Mouse (Mus musculus): Measurements from ENCODE around the gene Zfp637. TPM values are rescaled to one million over a fixed set of nuclear protein-coding genes. Genes with fewer than 3 reads are reported as not detected.
"Not testable (repeated sequence)": the region's sequence is repeated elsewhere in the genome, so short reads cannot be mapped to it uniquely, and the experiment has no call there.

The Zfp637 gene
- total RNA-seq (2014; fragmentation: Nextera tagmentation) (24.8 and 34.6 TPM in 2 replicates), total RNA-seq (2017) (21.2 and 25.3 TPM in 2 replicates)

DNA sequence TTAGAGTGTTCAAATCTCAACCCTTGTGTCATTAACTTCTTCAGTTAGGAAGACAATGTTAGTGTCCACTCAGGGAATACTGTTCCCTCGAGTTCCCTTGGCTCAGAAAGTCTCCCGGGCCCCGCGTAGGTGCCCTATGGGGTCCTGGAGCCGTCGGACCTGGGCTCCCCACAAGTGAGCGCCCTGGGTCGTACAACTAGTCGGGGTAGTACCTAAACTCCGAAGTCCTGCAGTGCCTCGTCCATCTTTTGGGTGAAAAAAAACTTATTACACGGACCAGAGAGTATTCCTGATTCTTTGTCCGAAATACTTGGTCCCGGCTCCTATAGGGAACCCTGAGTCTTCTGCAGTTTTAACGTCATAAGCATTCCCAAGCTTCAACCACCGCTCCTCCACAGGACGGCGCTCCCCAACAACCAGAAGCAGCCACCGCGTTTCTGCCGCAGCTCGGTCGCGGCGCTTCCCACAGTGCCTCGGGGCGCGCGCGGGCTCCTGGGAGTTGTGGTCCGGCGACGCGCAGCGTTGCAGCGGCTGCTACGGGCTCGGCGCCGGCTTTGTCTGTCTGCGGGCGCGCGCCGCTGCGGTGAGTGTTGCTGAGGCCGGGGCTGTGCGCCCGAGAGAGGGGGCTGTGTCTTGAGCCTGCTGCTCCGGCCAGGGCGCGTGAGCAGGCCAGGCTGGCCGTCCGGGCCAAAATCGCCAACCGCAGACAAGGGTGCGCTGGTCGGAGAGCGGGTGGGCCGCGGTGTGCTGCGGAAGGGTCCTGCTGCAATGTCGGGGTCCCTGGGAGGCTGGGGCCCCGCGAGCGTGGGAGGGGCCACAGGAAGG lies at the start of gene Zfp637:
Gene Zfp637 (plus strand): TSS at position 495 of the 825 bp plus-strand sequence.
- ATAC-seq (replicated peaks; ENCODE audit: poor library complexity, severe bottlenecking): peak; percentile 96

DNA sequence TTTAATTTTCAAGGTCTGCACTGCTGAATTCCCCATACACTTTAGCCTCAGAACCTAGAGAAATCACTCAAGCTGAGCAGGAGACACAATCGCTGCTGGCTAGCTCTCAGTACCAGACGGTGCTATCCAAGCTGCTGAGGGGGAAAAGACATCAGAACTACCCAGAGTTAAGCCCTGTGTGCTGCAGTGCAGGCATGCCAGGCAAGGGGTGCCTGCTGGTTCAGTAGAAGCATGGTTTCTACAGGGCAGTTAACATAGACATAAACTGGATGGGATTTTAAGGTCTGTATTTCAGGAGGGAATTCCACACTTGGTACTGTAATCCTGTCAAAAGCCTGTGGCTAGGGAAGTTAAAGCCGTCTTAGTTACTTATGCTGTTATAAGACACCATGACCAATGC lies 45.7 kb upstream of the Zfp637 start:
- no peak for ATAC-seq (replicated peaks; ENCODE audit: poor library complexity, severe bottlenecking)

DNA sequence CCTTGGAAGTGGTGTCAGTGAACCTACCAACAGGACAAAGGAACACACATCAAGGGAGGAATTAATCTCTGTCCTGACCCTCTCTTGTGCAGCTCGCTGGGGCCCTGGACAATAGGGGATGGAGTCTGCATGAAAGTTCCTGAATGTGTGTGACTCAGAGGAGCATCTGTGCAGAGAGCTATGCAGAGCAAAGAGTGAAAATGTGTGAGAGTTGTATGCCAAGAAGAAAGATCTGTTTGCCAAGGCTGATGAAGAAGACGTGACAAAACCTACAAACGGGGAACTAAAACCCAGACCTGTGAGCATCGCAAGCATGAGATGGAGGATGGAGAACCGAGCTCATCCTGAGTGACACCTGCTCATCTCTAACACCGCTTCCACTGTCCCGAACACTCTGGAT lies 40.2 kb upstream of the Zfp637 start:
- no peak for ATAC-seq (replicated peaks; ENCODE audit: poor library complexity, severe bottlenecking)

DNA sequence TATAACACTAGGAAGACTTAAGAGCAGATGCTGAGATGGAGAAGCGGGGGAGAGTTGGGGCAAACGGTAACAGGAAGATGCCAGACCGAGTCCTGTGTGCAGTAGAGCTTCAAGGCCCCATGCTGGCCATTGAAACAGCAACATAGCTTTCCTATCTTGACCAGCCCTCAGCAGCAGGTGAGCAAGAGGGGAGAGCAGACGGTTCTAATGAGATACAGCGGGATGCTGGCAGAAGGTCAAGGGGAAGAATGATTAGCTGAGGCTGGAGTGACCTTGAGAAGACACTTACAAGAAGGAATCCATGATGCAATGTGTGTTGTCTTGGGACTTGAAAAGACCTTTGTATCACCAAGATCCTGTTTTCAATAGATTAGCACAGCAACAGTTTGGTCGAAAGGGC lies 39.2 kb upstream of the Zfp637 start:
- ATAC-seq (replicated peaks; ENCODE audit: poor library complexity, severe bottlenecking): no peak

DNA sequence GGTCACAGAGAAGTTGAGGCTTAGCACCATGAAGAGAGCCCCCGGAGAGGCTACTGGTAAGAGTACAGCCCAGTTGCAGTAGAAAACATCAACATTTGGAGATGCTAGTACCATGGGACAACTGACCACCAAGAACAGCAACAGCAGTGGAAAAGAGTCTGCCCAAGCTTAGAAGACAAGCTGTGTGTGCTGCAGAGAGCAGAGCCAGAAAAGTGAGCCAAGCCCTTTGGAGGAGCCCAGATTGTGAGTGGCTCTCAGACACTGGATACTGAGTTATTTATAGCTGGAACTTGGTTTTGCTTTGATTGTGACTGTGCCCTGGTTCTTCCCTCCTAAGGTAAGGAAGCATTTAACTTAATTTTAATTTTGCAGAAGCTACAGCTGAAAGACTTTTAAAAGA lies 33.2 kb upstream of the Zfp637 start:
- ATAC-seq (replicated peaks; ENCODE audit: poor library complexity, severe bottlenecking): no peak

DNA sequence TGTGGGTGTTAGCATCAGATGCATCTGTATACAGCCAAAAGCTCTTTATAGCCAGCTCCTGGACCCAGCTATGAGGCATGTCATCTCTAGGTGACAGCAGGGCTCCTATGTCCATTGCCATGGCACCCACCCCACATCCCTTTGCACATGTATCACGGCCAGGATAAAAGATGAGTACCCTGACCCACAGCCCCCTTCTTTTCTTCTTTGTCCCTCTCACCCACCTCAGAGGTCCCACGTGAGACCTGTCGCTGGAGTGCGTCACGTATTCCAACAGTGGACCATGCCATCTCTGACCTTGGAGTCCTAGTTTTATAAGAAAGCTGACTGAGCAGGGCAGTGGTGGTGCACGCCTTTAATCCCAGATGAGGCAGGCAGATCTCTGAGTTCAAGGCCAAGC lies 31.2 kb upstream of the Zfp637 start:
- ATAC-seq (replicated peaks; ENCODE audit: poor library complexity, severe bottlenecking): no peak

DNA sequence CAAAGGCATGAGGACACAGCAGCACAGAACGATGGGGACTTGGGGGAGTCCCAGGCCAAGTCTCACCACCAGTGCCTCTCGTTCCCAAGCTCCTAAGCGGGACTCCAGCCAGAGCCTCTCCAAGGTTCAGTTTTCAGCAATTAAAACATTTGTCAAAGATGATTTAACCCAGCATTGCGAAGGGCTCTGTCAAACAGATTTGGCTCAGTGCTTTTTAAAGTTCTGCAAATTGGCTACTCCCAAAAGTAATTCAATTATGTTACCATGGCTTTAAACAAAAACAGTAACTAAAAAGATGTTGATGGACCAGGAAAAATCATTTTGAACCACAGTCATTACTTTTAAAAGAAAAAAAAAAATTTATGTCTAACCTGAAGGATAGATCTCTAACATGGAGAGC lies 30.3 kb upstream of the Zfp637 start:
- ATAC-seq (replicated peaks; ENCODE audit: poor library complexity, severe bottlenecking): no peak

DNA sequence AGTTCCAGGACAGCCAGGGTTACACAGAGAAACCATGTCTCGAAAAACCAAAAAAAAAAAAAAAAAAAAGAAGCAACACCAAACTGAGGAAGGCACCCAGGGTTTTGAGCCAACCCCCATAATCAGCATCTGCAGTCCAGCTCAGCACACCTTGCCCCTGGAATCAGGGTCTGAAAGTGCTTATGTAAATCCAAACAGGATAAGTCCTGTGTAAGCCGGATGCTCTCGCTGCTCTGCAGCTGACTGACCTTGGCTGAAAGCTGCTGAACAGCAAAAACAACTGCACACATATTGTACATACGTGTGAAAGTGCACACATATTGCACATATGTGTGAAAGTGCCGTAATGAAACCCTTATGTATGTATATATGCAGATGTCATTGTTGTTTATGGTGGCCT lies 29.7 kb upstream of the Zfp637 start:
- no peak for ATAC-seq (replicated peaks; ENCODE audit: poor library complexity, severe bottlenecking)

DNA sequence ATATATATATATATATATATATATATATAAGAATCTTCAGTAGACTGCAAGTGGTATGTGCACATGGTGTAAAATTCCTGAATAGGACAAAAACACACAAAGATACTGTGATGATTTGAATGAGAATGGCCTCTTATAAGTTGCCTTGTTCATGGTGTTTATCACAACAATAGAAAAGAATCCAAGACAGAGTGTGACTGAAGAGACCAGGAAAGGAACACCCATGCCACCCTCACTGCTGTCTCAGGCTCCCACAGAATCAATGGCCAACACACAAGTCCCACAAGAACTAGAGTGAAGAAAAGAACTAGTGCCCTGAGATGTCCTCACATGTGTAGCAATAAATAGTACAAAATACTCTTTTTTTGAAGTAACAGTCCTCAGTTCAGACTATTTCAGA lies 26.3 kb upstream of the Zfp637 start:
- no peak for ATAC-seq (replicated peaks; ENCODE audit: poor library complexity, severe bottlenecking)

DNA sequence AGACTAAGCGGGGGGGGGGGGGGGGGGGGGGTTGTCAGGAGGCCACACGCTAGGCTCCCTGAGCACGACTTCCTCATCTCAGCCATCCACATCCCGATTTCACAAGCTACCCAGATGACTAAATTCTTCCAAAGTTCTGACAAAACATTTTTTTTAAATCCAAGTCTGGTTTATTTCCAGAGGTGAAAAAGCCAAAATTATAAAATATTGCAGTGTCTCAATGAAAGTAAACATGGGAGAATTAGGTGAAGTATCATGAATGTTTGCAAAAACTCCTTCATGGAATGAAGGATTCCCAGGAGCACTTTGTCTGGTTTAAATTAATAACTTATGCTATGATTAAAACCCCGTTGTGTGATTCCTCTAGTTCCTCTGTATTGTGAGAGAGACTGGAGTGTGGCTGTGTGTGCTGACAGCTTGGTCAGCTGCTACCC lies 23.9 kb upstream of the Zfp637 start:
- ATAC-seq (replicated peaks; ENCODE audit: poor library complexity, severe bottlenecking): peak; percentile 78

DNA sequence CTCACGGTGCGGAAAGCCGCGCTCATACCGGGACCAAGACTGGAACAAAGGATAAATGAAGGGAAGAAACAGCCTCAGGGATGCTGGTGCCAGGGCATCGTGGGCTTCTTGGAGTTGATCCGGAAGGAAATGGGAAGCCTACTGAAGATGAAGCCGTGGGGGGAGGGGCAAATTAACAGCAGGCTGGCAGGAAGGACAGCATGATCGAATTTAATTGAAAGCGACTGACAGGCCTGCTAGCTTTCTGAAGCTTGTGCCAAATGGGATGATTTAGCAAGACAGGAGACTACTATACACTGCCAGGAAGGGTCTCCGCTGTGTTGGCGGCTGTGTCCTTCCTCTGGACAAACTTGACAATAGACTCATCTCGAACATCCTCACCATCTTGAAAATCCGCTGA lies 20.7 kb upstream of the Zfp637 start:
- ATAC-seq (replicated peaks; ENCODE audit: poor library complexity, severe bottlenecking): no peak

DNA sequence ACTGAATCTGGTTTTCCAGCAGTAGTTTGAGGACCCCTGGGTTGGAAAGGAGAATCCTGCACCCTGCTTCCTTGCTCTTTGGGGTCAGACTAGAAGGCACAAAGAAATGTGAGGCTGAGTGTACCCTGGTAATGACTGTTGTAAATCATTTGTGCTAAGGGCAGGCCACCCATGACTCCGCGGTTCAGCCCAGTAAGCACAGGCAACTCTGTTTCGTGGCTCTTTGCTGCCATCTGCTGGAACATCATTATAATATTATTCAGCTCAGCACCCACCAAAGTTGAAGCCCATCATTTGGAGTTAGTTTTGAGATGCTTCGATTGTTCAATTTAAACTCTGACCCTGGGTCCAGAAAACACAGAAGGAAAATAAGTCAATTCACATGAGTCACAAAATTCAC lies 15.6 kb upstream of the Zfp637 start:
- peak; percentile 86 for ATAC-seq (replicated peaks; ENCODE audit: poor library complexity, severe bottlenecking)

DNA sequence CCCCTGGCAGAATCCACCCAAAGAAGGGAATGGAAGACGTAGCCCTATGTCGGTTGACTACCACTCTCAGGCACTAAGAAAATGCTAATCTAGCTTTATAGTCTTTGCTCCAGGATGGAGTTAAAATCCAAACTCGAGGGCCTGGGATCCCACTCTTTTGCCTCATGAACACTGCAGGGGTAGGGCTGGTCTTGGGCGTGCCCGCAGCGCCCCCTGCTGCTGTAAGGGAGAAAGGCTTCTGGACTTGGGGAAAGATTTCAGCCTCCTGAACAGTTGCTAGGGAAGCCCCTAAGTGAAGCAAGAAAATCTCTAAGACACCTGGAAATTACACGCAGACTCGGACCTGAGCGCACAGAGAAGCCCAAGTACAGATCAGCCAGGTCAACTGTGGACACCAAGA lies 12.7 kb upstream of the Zfp637 start:
- peak; percentile 80 for ATAC-seq (replicated peaks; ENCODE audit: poor library complexity, severe bottlenecking)

DNA sequence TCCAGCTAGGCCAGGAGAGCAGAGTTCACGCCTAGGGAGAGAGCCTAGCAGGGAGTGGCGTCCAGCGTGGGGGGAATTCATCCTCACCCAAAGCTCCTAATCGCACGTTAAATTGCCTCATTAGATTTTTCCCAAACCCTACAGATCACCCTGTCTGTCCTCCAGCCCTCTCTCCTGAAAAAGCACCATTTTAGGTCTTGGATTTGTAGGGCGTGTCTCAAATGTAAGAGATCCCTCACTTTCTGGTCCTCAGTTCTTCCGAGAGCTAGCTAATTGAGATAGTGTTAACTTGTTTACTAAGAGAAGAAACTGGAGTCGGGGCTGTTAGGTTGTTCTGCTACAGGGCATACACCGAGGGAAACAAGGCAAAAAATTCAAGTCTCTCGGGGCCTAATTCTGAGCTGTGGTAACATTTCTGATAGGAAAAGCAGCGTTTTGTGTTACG lies 553 bp downstream of the Zfp637 start:
- 0 out of 2 replicates have a peak, but pooled peaks have one; percentile 8 for ATAC-seq (replicated peaks; ENCODE audit: poor library complexity, severe bottlenecking)

DNA sequence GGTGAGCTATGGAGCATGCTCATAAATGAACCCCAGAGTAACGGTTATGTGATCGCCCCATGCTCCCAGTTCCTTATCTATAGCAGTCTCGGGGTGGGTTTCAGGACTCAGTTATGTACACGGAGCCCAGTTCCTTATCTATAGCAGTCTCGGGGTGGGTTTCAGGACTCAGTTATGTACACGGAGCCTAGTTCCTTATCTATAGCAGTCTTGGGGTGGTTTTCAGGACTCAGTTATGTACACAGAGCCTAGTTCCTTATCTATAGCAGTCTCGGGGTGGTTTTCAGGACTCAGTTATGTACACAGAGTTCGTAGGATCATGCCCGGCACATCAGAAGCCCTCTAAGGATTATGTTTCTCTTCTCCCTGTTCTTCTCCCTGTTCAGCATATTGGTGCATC lies 3.6 kb downstream of the Zfp637 start:
- ATAC-seq (replicated peaks; ENCODE audit: poor library complexity, severe bottlenecking): no peak

DNA sequence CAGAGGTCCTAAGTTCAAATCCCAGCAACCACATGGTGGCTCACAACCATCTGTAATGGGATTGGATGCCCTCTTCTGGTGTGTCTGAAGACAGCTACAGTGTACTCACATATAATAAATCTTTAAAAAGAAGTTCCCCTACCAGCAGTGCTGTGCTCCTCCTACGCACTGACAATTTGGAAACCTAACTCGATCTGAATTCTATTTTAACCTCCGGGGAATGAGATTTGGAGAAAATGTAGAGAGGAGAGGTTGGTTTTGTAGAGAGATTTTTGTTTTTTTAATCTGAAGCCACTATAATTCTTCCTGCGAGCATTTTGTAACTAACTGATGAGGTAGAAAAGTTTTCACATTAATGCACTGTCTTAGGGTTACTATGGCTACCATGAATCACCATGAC lies 5.7 kb downstream of the Zfp637 start:
- not testable (repeated sequence) for ATAC-seq (replicated peaks; ENCODE audit: poor library complexity, severe bottlenecking)

DNA sequence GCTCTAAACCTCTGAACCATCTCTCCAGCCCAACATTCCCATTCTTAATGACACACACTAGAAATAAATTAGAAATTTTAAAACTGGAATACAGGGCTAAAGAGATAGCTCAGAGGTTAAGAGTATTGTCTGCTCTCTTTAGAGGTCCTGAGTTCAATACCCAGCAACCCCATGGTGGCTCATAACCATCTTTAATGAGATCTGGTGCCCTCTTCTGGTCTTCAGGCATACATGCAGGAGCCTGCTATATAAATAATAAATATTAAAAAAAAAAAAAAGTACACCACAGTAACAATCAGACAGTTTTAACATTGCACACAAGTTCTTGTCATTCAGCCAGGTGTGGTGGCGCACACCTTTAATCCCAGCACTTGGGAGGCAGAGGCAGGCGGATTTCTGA lies 6.8 kb downstream of the Zfp637 start:
- no peak for ATAC-seq (replicated peaks; ENCODE audit: poor library complexity, severe bottlenecking)

DNA sequence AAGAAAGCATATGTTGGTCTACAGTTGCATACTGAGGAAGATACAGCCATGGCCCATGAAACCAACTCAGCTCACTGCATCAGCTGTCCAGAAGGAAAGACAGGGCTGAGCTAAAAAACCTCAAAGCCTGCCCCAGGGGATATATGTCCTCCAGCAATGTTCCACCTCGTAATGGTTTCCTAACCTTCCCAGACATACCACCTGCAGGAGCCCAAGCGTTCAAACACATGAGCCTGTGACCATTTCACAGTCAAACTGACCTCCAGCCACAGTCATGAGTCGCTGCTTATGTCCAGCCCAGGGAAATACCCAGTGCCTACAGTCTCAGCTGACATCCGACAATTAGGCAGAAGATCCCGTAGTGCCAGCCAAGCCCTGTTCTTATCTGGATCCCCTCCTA lies 7.6 kb downstream of the Zfp637 start:
- no peak for ATAC-seq (replicated peaks; ENCODE audit: poor library complexity, severe bottlenecking)

DNA sequence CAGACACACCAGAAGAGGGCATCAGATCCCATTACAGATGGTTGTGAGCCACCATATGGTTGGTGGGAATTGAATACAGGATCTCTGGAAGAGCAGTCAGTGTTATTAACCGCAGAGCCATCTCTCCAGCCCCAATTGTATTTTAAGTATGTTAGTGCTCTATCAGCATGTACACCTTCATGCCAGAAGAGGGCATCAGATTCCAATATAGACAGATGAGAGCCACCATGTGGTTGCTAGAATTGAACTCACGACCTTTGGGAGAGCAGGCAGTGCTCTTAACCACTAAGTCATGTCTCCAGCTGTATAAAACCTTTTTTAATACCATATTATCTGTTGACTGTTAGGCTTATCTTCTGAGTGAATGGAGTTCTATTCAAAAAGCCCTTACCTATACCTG lies 10.8 kb downstream of the Zfp637 start:
- ATAC-seq (replicated peaks; ENCODE audit: poor library complexity, severe bottlenecking): peak; percentile 53; the same call in 1 of the 2 replicates

DNA sequence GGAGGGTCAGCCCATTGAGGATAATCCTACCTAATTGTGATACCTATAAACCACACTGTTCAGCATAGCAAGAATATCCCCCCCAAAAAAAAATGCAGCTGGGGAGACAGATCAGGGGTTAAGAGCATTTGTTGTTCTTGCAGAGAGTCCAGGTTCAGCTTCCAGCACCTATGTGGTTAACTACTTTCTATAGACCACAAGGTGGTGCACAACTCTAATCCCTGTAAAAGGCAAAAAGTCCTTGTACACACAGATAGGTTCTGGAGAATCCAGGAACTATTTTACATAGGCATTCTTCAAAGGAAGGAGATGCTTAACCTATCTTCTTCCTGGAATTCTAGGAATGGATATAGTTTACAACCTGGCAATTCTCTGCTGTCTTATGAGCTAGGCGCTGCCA lies 17.0 kb downstream of the Zfp637 start:
- no peak for ATAC-seq (replicated peaks; ENCODE audit: poor library complexity, severe bottlenecking)

DNA sequence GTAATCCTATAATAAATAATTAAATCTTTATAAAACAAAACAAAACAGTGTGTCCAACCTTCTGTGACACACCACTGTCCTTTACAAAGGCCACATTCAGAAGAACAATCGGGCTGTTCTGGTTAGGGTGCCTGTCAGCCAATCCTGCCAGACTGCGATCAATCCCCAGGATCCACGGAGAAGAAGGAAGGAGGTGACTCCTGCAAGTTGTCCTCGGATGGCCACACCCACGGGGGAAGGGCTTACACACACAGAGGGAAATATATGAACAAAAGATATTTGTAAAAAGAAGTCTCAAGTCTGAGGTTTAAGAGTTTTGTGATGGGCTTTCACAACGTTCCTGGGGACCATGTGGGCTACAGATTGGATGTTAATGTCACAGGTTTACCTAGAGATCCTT lies 20.9 kb downstream of the Zfp637 start, which contains the start of gene Zfp239:
Gene Zfp239 (plus strand): TSS at position 253 of the 400 bp plus-strand sequence.
- no peak for ATAC-seq (replicated peaks; ENCODE audit: poor library complexity, severe bottlenecking)

DNA sequence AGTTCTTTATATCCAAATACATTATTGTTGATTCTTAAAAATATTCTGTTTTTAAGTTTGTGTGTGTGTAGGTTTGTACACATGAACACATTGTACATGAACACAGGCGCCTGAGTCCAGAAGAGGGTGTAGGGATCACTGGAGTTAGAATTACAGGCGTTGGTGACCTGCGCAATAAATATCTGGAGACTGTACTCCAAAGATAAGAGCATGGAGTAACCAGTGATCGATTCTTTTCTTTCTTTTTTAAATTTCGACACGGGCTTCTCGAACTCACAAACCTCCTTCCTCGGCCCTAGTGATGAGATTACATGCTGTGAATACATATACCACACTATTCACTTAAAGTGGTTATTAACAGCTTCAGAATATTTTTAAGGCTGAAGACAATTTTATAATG lies 21.5 kb downstream of the Zfp637 start:
- ATAC-seq (replicated peaks; ENCODE audit: poor library complexity, severe bottlenecking): no peak; the same call in 1 of the 2 replicates
